Mouse (Mus musculus) left cerebral cortex, postnatal 4 days (tissue): ENCODE measurements at regions not wholly inside any gene's neighbourhood (a gene's known extent, or its start where the extent isn't known, plus 50 kb on each side); places are given as distances from the start of the nearest gene placed in this dataset.

Experiments used
- DNase-seq: peaks from one replicate; pipeline ENCODE4 v3.0.0-alpha.2; 2022
- intact Hi-C: fragments of 180-260 bp; cut with DNase I; formaldehyde crosslinking; loops from one replicate; pipeline ENCODE4 v1.15.1; 2025

- DNase-seq = no peak
- intact Hi-C loops = no loop called here
Observed at GRCm38 (mm10) chr3:61740088-61740487, 374.3 kb upstream of the B430305J03Rik start.

GRCm38 (mm10) chr3:61738528-61738927 lies 372.8 kb upstream of the B430305J03Rik start:
- intact Hi-C loops = no loop called here
- DNase-seq = no peak

GRCm38 (mm10) chr3:61716785-61717184 lies 351.0 kb upstream of the B430305J03Rik start:
- intact Hi-C loops = no loop called here
- DNase-seq = no peak

DNA sequence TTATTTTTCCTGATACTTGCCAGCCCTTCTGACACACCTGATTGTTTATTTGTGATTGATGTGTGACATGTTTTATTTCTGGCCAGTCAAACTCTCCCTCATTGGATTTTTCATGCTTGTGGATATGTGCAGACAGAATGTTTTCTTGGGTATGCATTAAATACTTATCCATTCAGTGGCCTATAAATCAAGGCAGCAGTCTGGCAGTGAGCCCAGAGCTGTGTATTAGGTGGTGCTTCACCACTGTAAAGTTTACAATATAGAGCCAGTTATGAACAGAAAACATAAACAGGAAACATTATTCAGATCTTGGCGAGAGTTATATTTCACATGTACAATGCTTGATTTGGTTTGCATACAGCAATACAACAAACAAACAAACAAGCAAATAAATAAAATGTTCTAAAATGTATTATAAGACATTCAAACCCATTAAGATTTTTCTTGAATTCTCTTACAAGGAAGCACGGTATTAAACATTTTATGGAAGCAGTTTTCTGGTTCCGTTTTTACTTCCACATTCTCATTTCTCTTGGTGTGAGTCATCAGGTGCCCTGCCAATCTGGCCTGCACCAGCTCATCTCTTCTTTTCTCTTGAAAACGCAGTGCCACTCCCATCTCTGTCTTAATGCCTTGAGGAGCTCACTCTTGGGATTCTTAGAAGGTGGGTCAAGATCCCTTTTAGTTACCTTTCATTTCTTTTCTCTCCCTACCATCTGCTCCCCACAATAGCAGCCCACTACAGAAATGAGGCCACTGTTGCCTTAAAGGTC lies 322.4 kb upstream of the B430305J03Rik start:
- no peak for DNase-seq
- intact Hi-C loops = no loop called here

DNA sequence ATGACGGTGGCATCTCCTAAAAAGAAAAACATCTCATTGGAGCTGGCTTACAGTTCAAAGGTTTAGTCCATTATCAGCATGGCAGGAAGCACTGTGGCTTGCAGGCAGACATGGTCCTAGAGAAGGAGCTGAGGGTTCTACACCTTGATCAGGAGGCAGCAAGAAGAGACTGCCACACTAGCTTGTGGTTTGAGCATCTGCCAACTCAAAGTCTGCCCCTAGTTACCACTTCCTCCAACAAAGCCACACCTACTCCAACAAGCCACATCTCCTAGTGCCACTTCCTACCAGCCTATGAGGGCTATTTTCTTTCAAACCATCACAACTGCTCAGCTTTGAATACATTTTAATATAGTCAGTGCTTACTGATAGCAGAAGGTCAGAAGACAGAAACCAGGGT lies 305.1 kb upstream of the B430305J03Rik start:
- intact Hi-C loops = no loop called here

GRCm38 (mm10) chr3:61656143-61656542 lies 290.4 kb upstream of the B430305J03Rik start:
- intact Hi-C loops = no loop called here
- no peak for DNase-seq

More for the DNA sequence above, 305.1 kb upstream of the B430305J03Rik start:
- no peak for DNase-seq

- intact Hi-C loops = no loop called here
- no peak for DNase-seq
Observed at GRCm38 (mm10) chr3:61628535-61628934, 262.8 kb upstream of the B430305J03Rik start.

DNA sequence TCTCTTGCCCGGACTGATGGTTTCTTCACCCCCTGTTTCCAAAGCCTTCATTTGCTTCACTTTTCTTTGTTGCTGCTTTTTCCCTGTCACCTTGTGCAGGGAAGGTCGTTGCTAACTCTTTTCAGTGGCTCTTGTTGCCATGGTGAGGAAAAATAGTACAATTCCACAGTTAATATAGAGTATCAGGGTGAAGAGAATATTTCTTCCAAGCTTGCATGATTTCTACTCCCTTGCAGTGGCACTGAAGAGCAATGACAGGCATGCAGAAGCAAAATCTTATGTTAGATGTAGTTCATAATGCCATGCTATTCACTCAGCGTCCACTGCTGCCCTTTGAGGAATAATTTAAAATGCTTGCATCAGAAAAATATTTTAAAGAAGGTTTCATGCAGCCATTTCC lies 262.3 kb upstream of the B430305J03Rik start:
- intact Hi-C loops = no loop called here
- no peak for DNase-seq

- intact Hi-C loops = no loop called here
- DNase-seq = no peak
Observed at GRCm38 (mm10) chr3:61623954-61624487, 258.3 kb upstream of the B430305J03Rik start.

DNA sequence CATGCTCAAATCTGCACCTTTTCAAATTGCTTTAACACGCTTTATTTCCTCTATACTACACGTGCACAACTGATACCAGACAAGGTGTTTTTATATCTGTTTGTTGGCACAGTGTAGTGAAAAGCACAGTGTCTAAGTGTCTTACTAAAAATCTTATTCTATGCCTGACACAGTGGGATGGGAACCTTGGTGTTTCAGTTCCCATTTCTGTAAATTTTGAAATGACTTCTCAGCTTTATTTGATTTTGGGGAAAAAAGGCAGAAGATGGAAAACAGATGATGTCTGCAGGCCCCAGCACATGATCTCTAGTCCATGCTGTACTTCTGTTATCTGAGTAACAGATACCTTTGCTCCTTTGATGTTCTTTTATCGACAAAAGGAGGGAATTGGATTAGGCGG lies 239.7 kb upstream of the B430305J03Rik start:
- no peak for DNase-seq
- intact Hi-C loops = no loop called here

GRCm38 (mm10) chr3:61602891-61603290 lies 237.1 kb upstream of the B430305J03Rik start:
- intact Hi-C loops = no loop called here
- no peak for DNase-seq

DNA sequence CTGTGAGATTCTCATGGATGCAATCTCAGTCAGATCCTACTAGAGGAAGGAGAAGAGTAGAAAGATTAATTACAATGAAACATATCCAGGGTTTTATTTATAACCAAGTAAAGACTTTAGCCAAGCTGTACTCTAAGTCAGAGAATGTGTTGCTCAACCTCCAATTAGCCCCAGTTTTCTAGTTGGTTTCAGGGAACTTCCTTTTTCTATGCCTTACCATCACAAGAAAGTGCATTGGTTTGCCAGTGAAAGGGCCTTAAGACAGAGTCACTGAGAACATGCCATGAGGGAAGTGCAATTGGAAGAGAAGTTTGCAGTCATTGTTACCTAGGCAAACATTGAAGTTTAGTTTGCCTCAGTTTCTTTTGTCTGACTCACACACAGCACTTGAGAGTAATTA lies 229.8 kb upstream of the B430305J03Rik start:
- intact Hi-C loops = no loop called here
- DNase-seq = no peak

- no peak for DNase-seq
- intact Hi-C loops = no loop called here
Observed at GRCm38 (mm10) chr3:61592342-61592741, 226.6 kb upstream of the B430305J03Rik start.

DNA sequence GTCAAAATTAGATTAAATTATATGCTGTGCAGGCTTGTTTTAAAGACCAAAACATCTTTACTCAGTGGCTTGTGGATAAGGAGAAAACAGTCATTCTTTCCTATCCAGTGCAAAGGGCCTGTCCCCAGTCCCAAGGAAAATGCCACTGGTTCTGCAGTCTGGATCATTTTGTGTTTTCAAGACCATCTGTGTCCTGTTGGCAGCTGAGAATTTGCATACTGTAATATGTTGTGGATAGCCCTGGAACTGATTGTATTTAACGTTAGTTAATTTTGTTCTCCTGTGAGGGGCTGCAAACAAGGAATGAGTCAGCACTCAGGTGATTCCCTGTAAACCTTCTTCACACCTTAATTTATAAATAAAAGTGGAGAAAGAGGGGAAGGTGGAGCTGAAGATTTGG lies 217.9 kb upstream of the B430305J03Rik start:
- intact Hi-C loops = no loop called here
- DNase-seq = no peak

DNA sequence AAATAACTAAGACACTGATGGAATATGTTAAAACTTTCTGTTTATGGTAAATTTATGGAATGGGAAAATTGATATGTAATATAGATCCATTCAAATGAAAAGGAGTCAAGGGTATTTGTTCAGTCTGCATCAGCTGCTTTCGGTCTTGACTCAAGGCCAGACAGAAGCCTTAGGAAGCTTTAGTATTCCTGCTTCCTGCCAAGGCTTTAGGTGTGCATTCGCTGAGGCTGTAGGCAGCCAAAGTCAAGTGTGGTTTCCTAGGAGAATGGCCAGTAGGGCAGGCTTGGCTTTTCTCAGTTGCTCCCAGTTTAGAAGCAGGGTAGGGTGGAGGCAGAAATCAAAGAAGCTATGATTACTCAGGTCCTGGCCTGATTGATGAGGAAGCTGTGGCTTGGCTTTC lies 217.2 kb upstream of the B430305J03Rik start:
- intact Hi-C loops = no loop called here
- DNase-seq = no peak

GRCm38 (mm10) chr3:61580252-61580651 lies 214.5 kb upstream of the B430305J03Rik start:
- intact Hi-C loops = no loop called here

GRCm38 (mm10) chr3:61537113-61537512 lies 171.4 kb upstream of the B430305J03Rik start:
- DNase-seq = no peak
- intact Hi-C loops = no loop called here

More at GRCm38 (mm10) chr3:61580252-61580651, 214.5 kb upstream of the B430305J03Rik start:
- no peak for DNase-seq

GRCm38 (mm10) chr3:61535751-61536150 lies 170.0 kb upstream of the B430305J03Rik start:
- intact Hi-C loops = no loop called here
- DNase-seq = no peak

DNA sequence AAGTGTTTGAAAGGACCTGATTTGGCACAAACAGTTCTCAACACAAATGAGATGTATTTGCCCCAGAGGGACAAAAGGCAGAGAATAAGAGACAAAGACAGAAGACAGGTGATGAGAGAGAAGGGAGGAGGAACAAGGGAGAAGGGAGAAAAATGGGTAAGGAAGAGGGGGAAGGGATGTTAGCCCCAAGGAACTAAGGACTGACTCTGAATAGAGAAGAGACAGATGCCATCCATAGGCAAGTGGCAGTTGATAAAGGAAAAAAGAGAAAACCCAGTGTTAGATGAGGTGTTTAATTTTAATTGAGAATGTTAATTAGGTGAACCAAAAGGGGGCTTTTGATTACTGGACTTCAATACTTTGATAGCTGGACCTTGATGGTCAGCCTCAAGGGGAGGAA lies 137.4 kb upstream of the B430305J03Rik start:
- DNase-seq = no peak
- intact Hi-C loops = no loop called here

GRCm38 (mm10) chr3:61494835-61495234 lies 129.1 kb upstream of the B430305J03Rik start:
- intact Hi-C loops = no loop called here

GRCm38 (mm10) chr3:61486808-61487389 lies 121.1 kb upstream of the B430305J03Rik start:
- intact Hi-C loops = no loop called here
- no peak for DNase-seq

More at GRCm38 (mm10) chr3:61494835-61495234, 129.1 kb upstream of the B430305J03Rik start:
- DNase-seq = no peak
